Mouse (Mus musculus) bone marrow, adult 2 months (tissue): ENCODE measurements around the gene H2-T24.

Source experiments
- CTCF ChIP-seq: fragments of 200-500 bp; IDR thresholded peaks from 2 replicates; pipeline ENCODE4 v1.5.1; 2011; ENCODE audit warnings: low read length, control low read depth; ENCODE audit not compliant: control insufficient read depth, insufficient read depth
- POLR2A ChIP-seq: fragments of 200-500 bp; IDR thresholded peaks from 2 replicates; pipeline ENCODE4 v1.6.1; 2011; ENCODE audit warnings: low read depth, mild to moderate bottlenecking, control low read depth, low read length, borderline replicate concordance; ENCODE audit not compliant: control insufficient read depth

DNA sequence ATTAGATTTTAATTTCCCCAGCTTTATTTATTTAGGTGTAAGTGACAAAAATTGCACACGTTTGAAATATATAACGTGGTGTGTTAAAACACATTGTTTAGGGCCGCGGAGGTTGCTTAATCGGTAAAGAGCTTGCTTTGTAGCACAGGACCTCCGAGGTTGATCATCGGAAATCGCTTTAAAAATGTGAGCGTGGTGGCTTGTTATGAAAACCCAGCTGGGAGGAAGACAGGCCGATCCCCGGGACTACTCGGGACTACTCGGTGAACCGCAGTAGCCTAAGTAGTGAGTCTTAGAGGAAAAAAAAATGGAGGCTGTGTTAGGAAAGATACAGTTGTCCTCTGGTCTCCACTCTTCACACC lies 25.5 kb downstream of the H2-T24 start:
- no peak for TF ChIP-seq POLR2A
- no peak for TF ChIP-seq CTCF
